Mouse (Mus musculus): ENCODE measurements around the gene Ston2. TPM values are rescaled to one million over a fixed set of nuclear protein-coding genes. Genes with fewer than 3 reads are reported as not detected.

Gene Ston2
- polyA plus RNA-seq, 1 experiment from 2014 or later: 7.9 TPM

- DNase-seq (ENCODE audit: low spot score): no peak
Measured at GRCm38 (mm10) chr12:91666607-91667006, 121.6 kb downstream of the Ston2 start.

GRCm38 (mm10) chr12:91665431-91665830, 122.8 kb downstream of the Ston2 start:
- no peak for DNase-seq (ENCODE audit: low spot score)

GRCm38 (mm10) chr12:91663260-91663659, 124.9 kb downstream of the Ston2 start:
- no peak for DNase-seq (ENCODE audit: low spot score)

- DNase-seq (ENCODE audit: low spot score): no peak
Measured at GRCm38 (mm10) chr12:91662844-91663243, 125.3 kb downstream of the Ston2 start.

- DNase-seq (ENCODE audit: low spot score): no peak
Measured at GRCm38 (mm10) chr12:91660640-91661417, 127.4 kb downstream of the Ston2 start.

- DNase-seq (ENCODE audit: low spot score): no peak
Measured at GRCm38 (mm10) chr12:91654399-91655122, 133.6 kb downstream of the Ston2 start.

- no peak for DNase-seq (ENCODE audit: low spot score)
Measured at GRCm38 (mm10) chr12:91648426-91648825, 139.8 kb downstream of the Ston2 start.

GRCm38 (mm10) chr12:91645361-91646123, 142.6 kb downstream of the Ston2 start:
- DNase-seq (ENCODE audit: low spot score): no peak

- DNase-seq (ENCODE audit: low spot score): no peak
Measured at GRCm38 (mm10) chr12:91643221-91643620, 145.0 kb downstream of the Ston2 start.

- DNase-seq (ENCODE audit: low spot score): peak; percentile 42
Measured at GRCm38 (mm10) chr12:91642426-91643093, 145.6 kb downstream of the Ston2 start.

- DNase-seq (ENCODE audit: low spot score): no peak
Measured at GRCm38 (mm10) chr12:91641631-91642141, 146.5 kb downstream of the Ston2 start.

GRCm38 (mm10) chr12:91641133-91641532, 147.1 kb downstream of the Ston2 start:
- no peak for DNase-seq (ENCODE audit: low spot score)

GRCm38 (mm10) chr12:91640712-91641111, 147.5 kb downstream of the Ston2 start:
- peak; percentile 64 for DNase-seq (ENCODE audit: low spot score)

GRCm38 (mm10) chr12:91638351-91638750, 149.8 kb downstream of the Ston2 start:
- no peak for DNase-seq (ENCODE audit: low spot score)

- no peak for DNase-seq (ENCODE audit: low spot score)
Measured at GRCm38 (mm10) chr12:91637136-91637909, 150.9 kb downstream of the Ston2 start.

- no peak for DNase-seq (ENCODE audit: low spot score)
Measured at GRCm38 (mm10) chr12:91626482-91626881, 161.7 kb downstream of the Ston2 start.

GRCm38 (mm10) chr12:91625013-91625412, 163.2 kb downstream of the Ston2 start:
- DNase-seq (ENCODE audit: low spot score): peak; percentile 41

GRCm38 (mm10) chr12:91609425-91609824, 178.8 kb downstream of the Ston2 start:
- DNase-seq (ENCODE audit: low spot score): no peak

GRCm38 (mm10) chr12:91607678-91608077, 180.5 kb downstream of the Ston2 start:
- DNase-seq (ENCODE audit: low spot score): no peak

- no peak for DNase-seq (ENCODE audit: low spot score)
Measured at GRCm38 (mm10) chr12:91606651-91607050, 181.5 kb downstream of the Ston2 start.
